Mouse (Mus musculus) kidney, embryonic 15.5 days (tissue): ENCODE results near the gene Des. TPM values are rescaled to one million over a fixed set of nuclear protein-coding genes. Genes with fewer than 3 reads are reported as not detected.

Experiments
- ATAC-seq: fragments of 200-750 bp; cut with Nextera tagmentation; replicated peaks from 2 replicates; pipeline ENCODE4 v1.8.0; 2017; ENCODE audit warnings: moderate TSS enrichment; ENCODE audit not compliant: low FRiP score
- H3K27ac ChIP-seq: fragments of 300-500 bp; sonication (generic); 2 replicates; pipeline ENCODE4 v1.5.1; 2015; ENCODE audit warnings: mild to moderate bottlenecking, inconsistent platforms
- H3K27me3 ChIP-seq: fragments of 300-500 bp; sonication (generic); 2 replicates; pipeline ENCODE4 v1.6.1; 2015; ENCODE audit warnings: inconsistent platforms
- H3K36me3 ChIP-seq: fragments of 300-500 bp; sonication (generic); 2 replicates; pipeline ENCODE4 v1.6.1; 2015; ENCODE audit warnings: inconsistent platforms
- H3K4me1 ChIP-seq: fragments of 300-500 bp; sonication (generic); 2 replicates; pipeline ENCODE4 v1.6.1; 2015; ENCODE audit warnings: inconsistent platforms
- H3K4me2 ChIP-seq: fragments of 300-500 bp; sonication (generic); 2 replicates; pipeline ENCODE4 v1.6.1; 2015; ENCODE audit warnings: moderate library complexity, mild to moderate bottlenecking, inconsistent platforms
- H3K4me3 ChIP-seq: fragments of 300-500 bp; sonication (generic); replicated peaks from 2 replicates; pipeline ENCODE4 v1.5.1; 2015; ENCODE audit warnings: mild to moderate bottlenecking, inconsistent platforms
- H3K9ac ChIP-seq: fragments of 300-500 bp; sonication (generic); 2 replicates; pipeline ENCODE4 v1.6.1; 2015; ENCODE audit warnings: mild to moderate bottlenecking, inconsistent platforms
- H3K9me3 ChIP-seq: fragments of 300-500 bp; sonication (generic); replicated peaks from 2 replicates; pipeline ENCODE4 v1.6.1; 2016; ENCODE audit warnings: inconsistent platforms
- WGBS: fragments of 180-500 bp; shearing (Covaris S2); methylation state at CpG from one replicate; pipeline ENCODE4 v1.1.7; 2015; ENCODE audit warnings: mixed read lengths; 5-methylcytosine and 5-hydroxymethylcytosine counted together
- polyA plus RNA-seq: library from polyadenylated mRNA; unstranded; fragments of >200 nt; fragmentation: Nextera tagmentation; extraction: Ambion mirVana; gene quantifications from 2 replicates; pipeline ENCODE4 v1.2.1, GENCODE M21; 2015

The Des gene
- polyA plus RNA-seq: 53.5 and 53.9 TPM in 2 replicates

- WGBS: 1% methylated on average over 80 of the region's 80 CpGs
- peaks cover 36% of the 10 kb centered on the region for H3K27me3 ChIP-seq
- peak within 1 kb of the TSS; percentile 71 for H3K27ac ChIP-seq
- H3K9ac ChIP-seq: peak within 1 kb of the TSS; percentile 49
- no peaks in the 10 kb centered on the region for H3K9me3 ChIP-seq
- H3K4me2 ChIP-seq: peak within 1 kb of the TSS; percentile 82
- H3K4me3 ChIP-seq: peak within 1 kb of the TSS; percentile 48
- H3K4me1 ChIP-seq: peaks cover 49% of the 10 kb centered on the region
- no peaks in the 10 kb centered on the region for H3K36me3 ChIP-seq
- ATAC-seq: peak; percentile 57
Observed at GRCm38 (mm10) chr1:75360112-75361031, at the start of gene Des. Gene Des, plus strand, starts transcription at chr1:75360329.

GRCm38 (mm10) chr1:75311694-75312093, 48.4 kb upstream of the Des start:
- H3K4me1 ChIP-seq: peaks cover 16% of the 10 kb centered on the region
- 97% methylated on average over 6 of the region's 6 CpGs for WGBS
- H3K36me3 ChIP-seq: peaks cover 89% of the 10 kb centered on the region
- H3K9me3 ChIP-seq: no peaks in the 10 kb centered on the region
- no peak overlapping the region for H3K27ac ChIP-seq
- no peaks in the 10 kb centered on the region for H3K27me3 ChIP-seq
- no peak overlapping the region for H3K9ac ChIP-seq
- H3K4me2 ChIP-seq: no peak overlapping the region
- H3K4me3 ChIP-seq: no peak overlapping the region
- no peak for ATAC-seq

- 95% methylated on average over 6 of the region's 6 CpGs for WGBS
- Histone ChIP-seq H3K4me1 (peaks cover 21% of the 10 kb centered on the region), H3K9me3 (no peaks in the 10 kb centered on the region), H3K4me2 (no peak overlapping the region), H3K27ac (no peak overlapping the region), H3K4me3 (peak overlapping the region; percentile 73; the same call in 1 of the 2 replicates), H3K9ac (no peak overlapping the region), H3K27me3 (no peaks in the 10 kb centered on the region), H3K36me3 (peaks cover 57% of the 10 kb centered on the region)
- no peak for ATAC-seq
Observed at GRCm38 (mm10) chr1:75315011-75315410, 45.1 kb upstream of the Des start.

- Histone ChIP-seq H3K4me2 (peak overlapping the region; percentile 73), H3K9me3 (no peaks in the 10 kb centered on the region), H3K36me3 (peaks cover 50% of the 10 kb centered on the region), H3K4me1 (peaks cover 21% of the 10 kb centered on the region), H3K9ac (peak overlapping the region; percentile 71), H3K27me3 (no peaks in the 10 kb centered on the region), H3K4me3 (peak overlapping the region; percentile 73), H3K27ac (peak overlapping the region; percentile 97; the same call in 1 of the 2 replicates)
- ATAC-seq: no peak
- 81% methylated on average over 29 of the region's 29 CpGs for WGBS
Observed at GRCm38 (mm10) chr1:75315456-75316365, 44.4 kb upstream of the Des start.

GRCm38 (mm10) chr1:75316861-75317240, 43.3 kb upstream of the Des start:
- Histone ChIP-seq H3K9ac (peak overlapping the region; percentile 71), H3K36me3 (peaks cover 39% of the 10 kb centered on the region), H3K4me3 (peak overlapping the region; percentile 73), H3K27me3 (no peaks in the 10 kb centered on the region), H3K4me2 (peak overlapping the region; percentile 73), H3K4me1 (peaks cover 21% of the 10 kb centered on the region), H3K27ac (peak overlapping the region; percentile 97), H3K9me3 (no peaks in the 10 kb centered on the region)
- WGBS: under 1% methylated on average over 20 of the region's 20 CpGs
- ATAC-seq: peak; percentile 59

DNA sequence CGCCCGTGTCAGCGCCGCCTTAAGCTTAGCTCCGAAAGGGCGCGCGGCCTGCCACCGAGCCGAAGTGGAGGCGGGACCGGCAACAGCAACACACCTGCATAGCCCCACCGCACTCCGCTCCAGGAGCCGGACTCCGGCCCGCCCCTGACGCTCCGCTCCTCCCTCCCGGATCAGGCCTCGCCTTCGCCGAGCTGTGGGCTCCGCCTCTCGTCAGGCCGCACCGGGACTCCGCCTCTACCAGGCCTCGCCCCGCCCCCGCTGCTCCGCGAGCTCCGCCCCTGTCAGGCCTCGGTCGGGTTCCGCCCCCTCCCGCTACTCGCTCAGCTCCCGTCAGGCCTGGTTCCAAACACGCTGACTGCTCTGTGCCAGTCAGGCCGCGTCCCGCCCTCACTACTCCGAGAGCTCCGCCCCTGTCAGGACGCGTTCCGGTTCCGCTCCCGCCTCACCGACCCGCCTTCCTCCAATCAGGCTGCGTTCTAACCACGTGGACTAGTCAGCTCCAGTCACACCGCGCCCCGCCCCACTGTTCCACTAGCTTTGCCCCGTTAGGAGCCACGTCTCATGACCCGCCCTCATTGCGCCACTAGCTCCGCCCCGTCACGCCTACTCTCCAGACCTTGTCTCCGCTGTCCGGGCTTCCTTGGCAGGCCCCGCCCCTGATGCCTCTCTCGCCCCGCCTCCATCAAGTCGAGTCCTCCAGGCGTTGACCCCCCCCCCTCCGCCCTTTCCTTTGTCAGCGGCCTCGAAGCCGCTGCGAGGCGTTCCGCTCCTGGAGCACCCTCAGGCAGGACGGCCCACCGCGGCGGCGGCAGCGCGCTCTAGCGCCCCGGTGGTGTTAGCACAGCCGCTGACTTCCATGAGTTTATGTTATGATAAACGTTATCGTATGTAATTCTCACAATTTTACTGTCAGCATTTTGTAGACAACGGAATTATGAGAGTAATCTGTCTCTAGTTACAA, 42.6 kb upstream of the Des start, which contains the start of gene Dnpep:
Gene Dnpep (minus strand): TSS at position 750 of the 961 bp plus-strand sequence.
- H3K27me3 ChIP-seq: no peaks in the 10 kb centered on the region

DNA sequence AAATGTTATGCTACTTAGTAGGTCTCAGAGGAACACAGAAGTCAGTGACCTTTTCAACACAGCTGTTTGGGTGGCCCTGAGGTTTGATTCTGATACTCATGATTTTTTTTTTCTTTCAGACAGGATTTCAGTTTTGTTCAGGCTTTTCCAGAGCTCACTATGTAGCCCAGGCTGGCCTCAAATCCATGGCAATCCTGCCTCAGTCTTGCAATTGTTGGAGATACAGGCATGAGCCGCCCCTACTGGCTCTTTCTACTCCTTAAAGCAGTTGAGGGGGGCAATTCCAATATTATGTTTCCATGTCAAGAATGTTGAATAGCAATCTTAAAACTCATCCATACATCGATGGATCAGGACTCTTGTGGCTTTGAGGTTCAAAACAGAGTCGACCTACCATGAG, 41.8 kb upstream of the Des start:
- 74% methylated on average over 3 of the region's 3 CpGs for WGBS
- Histone ChIP-seq H3K36me3 (peaks cover 24% of the 10 kb centered on the region), H3K27me3 (no peaks in the 10 kb centered on the region), H3K4me1 (peaks cover 21% of the 10 kb centered on the region), H3K4me2 (peak overlapping the region; percentile 48), H3K9me3 (no peaks in the 10 kb centered on the region), H3K27ac (peak overlapping the region; percentile 75), H3K4me3 (peak overlapping the region; percentile 29), H3K9ac (peak overlapping the region; percentile 10; the same call in 1 of the 2 replicates)
- no peak for ATAC-seq

More for the DNA sequence above, 42.6 kb upstream of the Des start, which contains the start of gene Dnpep:
- ATAC-seq: peak; percentile 98
- Histone ChIP-seq H3K4me1 (peaks cover 21% of the 10 kb centered on the region), H3K4me2 (peak within 1 kb of the TSS; percentile 73), H3K27ac (peak within 1 kb of the TSS; percentile 97), H3K4me3 (peak within 1 kb of the TSS; percentile 73), H3K9me3 (no peaks in the 10 kb centered on the region), H3K36me3 (peaks cover 32% of the 10 kb centered on the region), H3K9ac (peak within 1 kb of the TSS; percentile 71)
- WGBS: under 1% methylated on average over 91 of the region's 92 CpGs

- ATAC-seq: no peak
- Histone ChIP-seq H3K4me3 (no peak overlapping the region), H3K9ac (no peak overlapping the region), H3K9me3 (no peaks in the 10 kb centered on the region), H3K4me2 (no peak overlapping the region), H3K4me1 (peaks cover 21% of the 10 kb centered on the region), H3K36me3 (peaks cover 20% of the 10 kb centered on the region), H3K27me3 (no peaks in the 10 kb centered on the region), H3K27ac (no peak overlapping the region)
- 83% methylated on average over 4 of the region's 4 CpGs for WGBS
Observed at GRCm38 (mm10) chr1:75318736-75319135, 41.4 kb upstream of the Des start.

GRCm38 (mm10) chr1:75319166-75319565, 41.0 kb upstream of the Des start:
- H3K9ac ChIP-seq: no peak overlapping the region
- no peak overlapping the region for H3K4me2 ChIP-seq
- H3K9me3 ChIP-seq: no peaks in the 10 kb centered on the region
- H3K4me3 ChIP-seq: no peak overlapping the region
- no peaks in the 10 kb centered on the region for H3K27me3 ChIP-seq
- no peak overlapping the region for H3K27ac ChIP-seq
- no peak for ATAC-seq
- WGBS: 88% methylated on average over 10 of the region's 10 CpGs
- H3K36me3 ChIP-seq: peaks cover 16% of the 10 kb centered on the region
- H3K4me1 ChIP-seq: peaks cover 21% of the 10 kb centered on the region

GRCm38 (mm10) chr1:75327461-75327860, 32.7 kb upstream of the Des start:
- Histone ChIP-seq H3K36me3 (no peaks in the 10 kb centered on the region), H3K4me3 (no peak overlapping the region), H3K9me3 (no peaks in the 10 kb centered on the region), H3K27ac (no peak overlapping the region), H3K4me2 (no peak overlapping the region), H3K27me3 (no peaks in the 10 kb centered on the region), H3K9ac (no peak overlapping the region), H3K4me1 (no peaks in the 10 kb centered on the region)
- ATAC-seq: no peak

DNA sequence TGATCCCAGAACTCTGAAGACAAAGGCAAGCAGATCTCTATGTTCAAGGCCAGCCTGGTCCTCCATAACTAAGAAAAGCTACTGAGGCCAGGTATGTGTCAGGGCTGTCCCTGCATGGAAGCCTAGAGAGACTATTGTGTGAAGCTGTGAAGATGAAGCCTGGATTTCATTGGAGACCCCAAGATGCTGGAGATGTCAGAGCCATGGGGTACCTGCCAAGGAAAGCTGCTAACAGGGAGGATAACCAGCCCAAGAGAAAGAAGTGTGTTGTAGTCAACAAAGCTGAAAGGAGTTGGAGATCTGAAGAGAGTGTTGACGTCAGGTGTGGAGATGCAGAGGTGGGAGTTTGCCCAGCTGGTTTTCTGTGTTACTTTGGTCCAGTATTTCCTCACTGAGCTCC, 28.9 kb upstream of the Des start:
- Histone ChIP-seq H3K27me3 (peaks cover 6% of the 10 kb centered on the region; the same call in 1 of the 2 replicates), H3K9me3 (no peaks in the 10 kb centered on the region), H3K4me1 (peaks cover 3% of the 10 kb centered on the region), H3K4me3 (no peak overlapping the region), H3K9ac (no peak overlapping the region), H3K36me3 (no peaks in the 10 kb centered on the region), H3K4me2 (no peak overlapping the region), H3K27ac (no peak overlapping the region)
- WGBS: 86% methylated on average over 1 of the region's 1 CpGs
- no peak for ATAC-seq
